Mouse (Mus musculus): Measurements from ENCODE around the gene Gjb3. TPM values are rescaled to one million over a fixed set of nuclear protein-coding genes. Genes with fewer than 3 reads are reported as not detected.

Gjb3 gene
- polyA plus RNA-seq, 1 experiment from 2014 or later = 0.22 TPM

DNA sequence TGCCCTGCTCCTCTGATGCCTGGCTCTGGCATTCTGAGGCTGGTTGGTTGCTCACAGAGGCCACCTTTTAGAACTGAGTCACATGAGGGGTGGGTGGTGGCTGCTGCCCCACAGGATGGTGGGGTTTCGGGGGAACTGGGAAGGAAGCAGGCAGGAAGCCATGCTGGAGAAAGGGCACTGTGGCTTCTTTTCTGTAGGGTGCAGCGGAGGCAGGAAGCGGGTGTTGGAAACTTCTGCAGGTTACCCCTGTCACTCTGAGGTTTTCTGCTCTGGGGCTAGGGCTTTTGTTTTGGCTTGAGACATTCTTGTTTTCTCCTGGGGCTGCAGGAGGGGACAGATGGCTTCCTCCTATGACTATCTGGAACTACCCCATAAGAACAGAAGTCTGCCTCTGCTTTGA lies 31.9 kb upstream of the Gjb3 start:
- H3K27ac ChIP-seq = no peak overlapping the region
- no peaks in the 10 kb centered on the region for H3K9me3 ChIP-seq
- no peak overlapping the region for H3K4me3 ChIP-seq (replicated peaks)
- H3K4me2 ChIP-seq (replicated peaks) = no peak overlapping the region
- H3K36me3 ChIP-seq = no peaks in the 10 kb centered on the region
- H3K9ac ChIP-seq (replicated peaks) = no peak overlapping the region
- peaks cover 20% of the 10 kb centered on the region for H3K4me1 ChIP-seq (replicated peaks)
- no peak for ATAC-seq
- 81% methylated on average over 3 of the region's 3 CpGs for WGBS
- H3K27me3 ChIP-seq = no peaks in the 10 kb centered on the region

- 31% methylated on average over 5 of the region's 5 CpGs for WGBS
- ATAC-seq = no peak
- peaks cover 16% of the 10 kb centered on the region for H3K4me1 ChIP-seq (replicated peaks)
- H3K9me3 ChIP-seq = no peaks in the 10 kb centered on the region
- H3K36me3 ChIP-seq = no peaks in the 10 kb centered on the region
- H3K9ac ChIP-seq (replicated peaks) = no peak within 1 kb of the TSS
- no peak within 1 kb of the TSS for H3K4me3 ChIP-seq (replicated peaks)
- H3K27ac ChIP-seq = no peak within 1 kb of the TSS
- H3K27me3 ChIP-seq = 0 out of 2 replicates have a peak, but pooled peaks cover 4% of the 10 kb centered on the region
- H3K4me2 ChIP-seq (replicated peaks) = no peak within 1 kb of the TSS
Measured at GRCm38 (mm10) chr4:127358018-127358417, 27.4 kb upstream of the Gjb3 start, which contains the start of gene Gjb5. Gene Gjb5 (minus strand): TSS chr4:127358181.

DNA sequence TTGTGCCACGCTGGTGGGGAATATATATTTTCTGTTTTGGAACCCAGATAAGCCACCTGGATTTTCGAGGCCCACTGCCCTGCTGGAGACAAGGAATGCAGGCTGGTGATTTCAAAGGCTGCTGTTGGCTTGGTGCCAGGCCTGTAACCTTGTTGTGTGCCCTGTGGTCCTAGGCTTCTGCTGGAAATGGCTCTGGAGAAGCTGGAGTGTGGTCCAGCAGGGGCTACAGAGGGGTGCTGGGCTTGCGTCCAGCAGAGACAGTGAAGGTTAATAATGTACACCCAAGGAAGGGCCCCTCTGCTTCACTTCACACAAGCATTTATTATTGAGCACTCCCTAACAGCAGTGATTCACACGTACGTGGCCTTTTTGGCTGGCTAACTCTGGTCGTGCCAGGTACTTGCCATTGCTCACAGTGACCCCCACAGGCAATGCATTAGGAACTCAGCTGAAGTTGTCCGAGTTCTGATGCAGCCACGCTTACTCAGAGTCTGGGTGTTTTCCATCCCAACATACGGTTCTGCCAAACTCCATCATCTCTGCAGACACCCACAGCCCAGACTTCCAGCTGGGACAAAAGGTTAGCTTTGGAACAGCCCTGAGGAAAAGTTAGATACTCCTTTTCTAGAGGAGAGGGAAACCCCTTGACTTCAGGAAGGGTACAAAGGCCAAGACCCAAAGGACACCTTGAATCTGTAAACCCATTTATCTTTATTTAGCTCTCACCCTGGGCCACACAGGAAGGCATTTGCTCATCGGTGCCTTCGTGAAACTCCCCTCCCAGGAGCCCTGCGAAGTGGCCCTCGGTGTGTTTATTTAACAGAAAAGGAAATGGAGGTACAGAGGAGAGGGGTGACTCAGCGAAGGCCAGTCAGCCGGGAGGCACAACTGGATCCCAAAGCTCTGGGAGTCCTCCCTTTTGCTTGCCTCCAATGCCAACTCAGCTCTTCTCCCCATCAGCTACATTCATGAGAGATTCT lies 24.2 kb upstream of the Gjb3 start:
- H3K4me3 ChIP-seq (replicated peaks) = no peak overlapping the region
- no peaks in the 10 kb centered on the region for H3K9me3 ChIP-seq
- no peak overlapping the region for H3K27ac ChIP-seq
- H3K9ac ChIP-seq (replicated peaks) = no peak overlapping the region
- no peak overlapping the region for H3K4me2 ChIP-seq (replicated peaks)
- H3K36me3 ChIP-seq = no peaks in the 10 kb centered on the region
- H3K4me1 ChIP-seq (replicated peaks) = peaks cover 20% of the 10 kb centered on the region
- 0 out of 2 replicates have a peak, but pooled peaks cover 4% of the 10 kb centered on the region for H3K27me3 ChIP-seq
- WGBS = 83% methylated on average over 15 of the region's 15 CpGs
- ATAC-seq = no peak

DNA sequence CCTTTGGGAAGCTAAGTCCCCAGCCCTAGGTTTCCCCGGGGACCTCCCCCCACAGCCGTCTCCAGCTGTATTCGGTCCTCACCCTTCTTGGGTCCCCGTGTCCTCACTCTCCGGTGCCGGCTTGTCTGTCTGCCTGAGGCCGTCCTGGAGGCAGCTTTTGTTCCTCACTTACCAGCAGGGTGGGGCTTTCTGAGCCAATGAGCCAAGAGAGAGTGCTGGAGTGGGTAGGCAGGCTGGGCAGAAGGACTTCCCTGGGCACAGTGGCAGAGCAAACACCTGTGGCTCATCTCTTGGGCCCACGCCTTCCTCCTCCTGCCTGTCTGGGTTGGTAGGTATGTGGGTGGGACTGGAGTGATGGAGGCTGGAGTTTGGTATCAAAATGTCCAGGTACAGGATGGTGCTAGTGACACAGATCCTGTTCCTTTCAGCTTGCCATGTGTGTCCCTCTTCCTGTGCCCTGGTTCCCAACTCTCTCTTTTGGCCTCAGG lies 23.4 kb upstream of the Gjb3 start, which contains the start of gene Gjb4:
Gjb4 (minus strand) TSS at position 131 of the 488 bp plus-strand sequence.
- no peak within 1 kb of the TSS for H3K9ac ChIP-seq (replicated peaks)
- H3K4me3 ChIP-seq (replicated peaks) = no peak within 1 kb of the TSS

GRCm38 (mm10) chr4:127352594-127352993 lies 21.9 kb upstream of the Gjb3 start:
- ATAC-seq = no peak
- 19% methylated on average over 1 of the region's 1 CpGs for WGBS

More for the DNA sequence above, 23.4 kb upstream of the Gjb3 start, which contains the start of gene Gjb4:
- Histone ChIP-seq H3K4me1 (replicated peaks) (peaks cover 20% of the 10 kb centered on the region), H3K36me3 (no peaks in the 10 kb centered on the region), H3K27ac (no peak within 1 kb of the TSS), H3K4me2 (replicated peaks) (no peak within 1 kb of the TSS), H3K9me3 (no peaks in the 10 kb centered on the region), H3K27me3 (0 out of 2 replicates have a peak, but pooled peaks cover 4% of the 10 kb centered on the region)
- ATAC-seq = no peak
- 39% methylated on average over 8 of the region's 8 CpGs for WGBS

GRCm38 (mm10) chr4:127349560-127350300 lies 19.1 kb upstream of the Gjb3 start:
- H3K4me2 ChIP-seq (replicated peaks) = no peak overlapping the region
- H3K9ac ChIP-seq (replicated peaks) = no peak overlapping the region
- no peak overlapping the region for H3K27ac ChIP-seq
- H3K4me3 ChIP-seq (replicated peaks) = no peak overlapping the region
- H3K36me3 ChIP-seq = no peaks in the 10 kb centered on the region
- WGBS = 69% methylated on average over 4 of the region's 4 CpGs
- ATAC-seq = no peak
- H3K4me1 ChIP-seq (replicated peaks) = peaks cover 16% of the 10 kb centered on the region
- no peaks in the 10 kb centered on the region for H3K9me3 ChIP-seq
- H3K27me3 ChIP-seq = no peaks in the 10 kb centered on the region

More at GRCm38 (mm10) chr4:127352594-127352993, 21.9 kb upstream of the Gjb3 start:
- H3K4me3 ChIP-seq (replicated peaks) = no peak overlapping the region
- H3K27me3 ChIP-seq = 0 out of 2 replicates have a peak, but pooled peaks cover 4% of the 10 kb centered on the region
- peaks cover 16% of the 10 kb centered on the region for H3K4me1 ChIP-seq (replicated peaks)
- H3K36me3 ChIP-seq = no peaks in the 10 kb centered on the region
- no peak overlapping the region for H3K4me2 ChIP-seq (replicated peaks)
- H3K9me3 ChIP-seq = no peaks in the 10 kb centered on the region
- H3K27ac ChIP-seq = no peak overlapping the region
- H3K9ac ChIP-seq (replicated peaks) = no peak overlapping the region

DNA sequence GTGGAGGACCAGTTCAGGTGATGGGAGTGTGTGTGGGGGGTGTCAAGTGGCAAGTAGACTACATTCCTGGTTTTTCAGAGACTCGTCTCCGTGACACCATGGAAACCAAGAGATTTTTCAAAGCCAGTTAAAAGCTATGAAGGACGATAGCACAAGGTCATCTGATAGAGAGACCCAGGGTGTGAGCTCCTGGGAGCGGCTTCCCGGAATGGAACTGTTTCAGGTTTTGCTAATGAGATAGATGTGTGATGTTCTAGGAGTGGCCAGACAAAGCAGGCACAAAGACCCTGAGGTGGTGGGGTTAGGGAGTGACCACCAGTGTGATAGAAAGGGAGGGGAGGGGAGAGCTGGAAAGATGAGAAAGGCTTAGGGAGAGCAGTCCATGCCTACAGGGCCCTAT lies 14.4 kb upstream of the Gjb3 start:
- H3K9me3 ChIP-seq = no peaks in the 10 kb centered on the region
- H3K27ac ChIP-seq = no peak overlapping the region
- no peaks in the 10 kb centered on the region for H3K36me3 ChIP-seq
- 91% methylated on average over 5 of the region's 5 CpGs for WGBS
- H3K4me3 ChIP-seq (replicated peaks) = no peak overlapping the region
- no peak for ATAC-seq
- no peaks in the 10 kb centered on the region for H3K4me1 ChIP-seq (replicated peaks)
- H3K9ac ChIP-seq (replicated peaks) = no peak overlapping the region
- no peaks in the 10 kb centered on the region for H3K27me3 ChIP-seq
- no peak overlapping the region for H3K4me2 ChIP-seq (replicated peaks)

GRCm38 (mm10) chr4:127341372-127341771 lies 10.7 kb upstream of the Gjb3 start:
- H3K4me3 ChIP-seq (replicated peaks) = no peak overlapping the region
- H3K27me3 ChIP-seq = no peaks in the 10 kb centered on the region
- H3K36me3 ChIP-seq = no peaks in the 10 kb centered on the region
- no peak overlapping the region for H3K27ac ChIP-seq
- WGBS = 70% methylated on average over 6 of the region's 6 CpGs
- no peaks in the 10 kb centered on the region for H3K9me3 ChIP-seq
- H3K4me1 ChIP-seq (replicated peaks) = no peaks in the 10 kb centered on the region
- no peak overlapping the region for H3K9ac ChIP-seq (replicated peaks)
- no peak for ATAC-seq
- no peak overlapping the region for H3K4me2 ChIP-seq (replicated peaks)

DNA sequence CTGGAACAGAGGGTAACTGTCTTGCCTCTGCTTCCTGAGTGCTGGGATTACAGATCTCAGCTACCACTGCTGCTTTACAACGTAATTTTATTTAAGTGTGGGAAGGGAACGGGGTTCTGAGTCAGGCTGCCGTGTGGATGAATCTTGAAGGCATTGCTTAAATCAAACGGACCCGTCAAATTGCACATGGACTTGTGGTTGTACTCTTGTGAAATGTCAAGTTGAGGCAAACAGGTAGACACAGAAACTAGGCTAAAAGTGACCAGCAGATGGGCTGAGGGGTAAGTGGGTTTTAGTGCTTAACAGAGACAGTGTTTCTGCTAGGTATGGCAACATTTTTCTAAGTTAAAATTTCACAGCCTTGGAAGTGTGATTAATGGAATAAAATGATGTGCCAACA lies 7.0 kb upstream of the Gjb3 start:
- Histone ChIP-seq H3K9me3 (no peaks in the 10 kb centered on the region), H3K4me3 (replicated peaks) (no peak overlapping the region), H3K27me3 (peaks cover 4% of the 10 kb centered on the region; the same call in 1 of the 2 replicates), H3K27ac (no peak overlapping the region), H3K9ac (replicated peaks) (no peak overlapping the region), H3K36me3 (no peaks in the 10 kb centered on the region), H3K4me2 (replicated peaks) (no peak overlapping the region), H3K4me1 (replicated peaks) (0 out of 2 replicates have a peak, but pooled peaks cover 3% of the 10 kb centered on the region)
- WGBS = 90% methylated on average over 5 of the region's 5 CpGs
- no peak for ATAC-seq

- Histone ChIP-seq H3K4me2 (replicated peaks) (no peak overlapping the region), H3K36me3 (no peaks in the 10 kb centered on the region), H3K27me3 (peaks cover 31% of the 10 kb centered on the region), H3K4me1 (replicated peaks) (peaks cover 24% of the 10 kb centered on the region), H3K9ac (replicated peaks) (no peak overlapping the region), H3K4me3 (replicated peaks) (no peak overlapping the region), H3K9me3 (no peaks in the 10 kb centered on the region), H3K27ac (no peak overlapping the region)
- ATAC-seq = no peak
- WGBS = 44% methylated on average over 5 of the region's 5 CpGs
Measured at GRCm38 (mm10) chr4:127334870-127335504, 4.3 kb upstream of the Gjb3 start.

- 21% methylated on average over 13 of the region's 13 CpGs for WGBS
- no peak for ATAC-seq
- peaks cover 59% of the 10 kb centered on the region for H3K27me3 ChIP-seq
Measured at GRCm38 (mm10) chr4:127331171-127331570, 527 bp upstream of the Gjb3 start.

More at GRCm38 (mm10) chr4:127331171-127331570, 527 bp upstream of the Gjb3 start:
- Histone ChIP-seq H3K9me3 (no peaks in the 10 kb centered on the region), H3K36me3 (no peaks in the 10 kb centered on the region), H3K9ac (replicated peaks) (no peak overlapping the region), H3K4me2 (replicated peaks) (no peak overlapping the region), H3K27ac (no peak overlapping the region), H3K4me1 (replicated peaks) (peaks cover 36% of the 10 kb centered on the region), H3K4me3 (replicated peaks) (no peak overlapping the region)
